Mouse (Mus musculus): ENCODE data around the gene Osgin1. TPM values are rescaled to one million over a fixed set of nuclear protein-coding genes. Genes with fewer than 3 reads are reported as not detected.

Gene Osgin1
- 7.0 TPM for polyA plus RNA-seq (2017; shearing (Covaris generic))

DNA sequence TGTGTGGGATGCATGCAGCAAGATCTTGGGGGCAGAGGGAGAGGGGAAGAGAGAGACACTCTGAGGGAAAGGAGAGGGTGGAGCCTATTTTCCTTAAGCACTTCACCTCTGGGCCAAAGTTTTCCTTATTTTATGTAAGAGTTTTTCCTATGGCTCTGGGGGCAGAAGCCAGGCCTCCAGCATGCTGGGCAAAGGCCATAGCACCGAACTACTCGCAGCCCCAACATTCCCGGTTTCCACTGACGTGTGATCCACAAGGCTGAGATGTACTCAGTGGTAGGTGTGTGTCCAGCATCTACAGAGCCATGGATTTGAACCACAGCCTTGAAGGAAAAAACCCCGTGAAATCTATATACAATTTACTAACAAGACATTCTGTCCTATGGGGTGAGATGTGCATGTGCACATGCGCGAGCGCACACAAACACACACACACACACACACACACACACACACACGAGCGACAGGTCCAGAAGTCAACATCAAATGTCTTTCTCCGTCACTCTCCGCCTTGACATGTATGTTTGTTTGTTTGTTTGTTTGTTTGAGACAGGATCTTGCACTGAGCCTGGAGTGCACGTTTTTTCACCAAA, at the start of gene Osgin1:
Gene Osgin1 (plus strand): TSS at position 543 of the 593 bp plus-strand sequence.

DNA sequence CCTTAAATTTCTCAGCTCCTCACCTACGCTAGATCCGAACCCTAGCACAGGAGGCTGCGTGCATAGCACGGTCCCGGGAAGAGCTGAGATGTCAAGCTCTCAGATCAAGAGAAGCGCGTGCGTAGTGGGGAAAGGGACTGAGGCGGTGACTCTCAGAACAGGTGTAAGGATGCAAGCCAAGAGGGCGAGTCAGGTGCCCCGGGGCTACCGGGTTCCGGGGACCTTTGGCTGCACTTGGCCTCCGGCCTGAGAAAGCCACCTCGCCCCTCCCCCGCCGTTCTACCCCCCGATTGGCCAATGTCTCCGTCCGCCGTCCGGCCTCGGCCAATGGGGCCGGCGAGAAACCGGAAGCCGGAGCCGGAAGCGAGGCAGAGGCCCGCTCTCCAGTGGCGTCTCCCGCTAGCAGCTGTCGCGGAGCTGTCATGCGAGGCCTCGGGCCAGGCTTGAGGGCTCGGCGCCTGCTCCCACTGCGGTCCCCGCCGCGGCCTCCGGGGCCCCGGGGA, 39.3 kb upstream of the Osgin1 start, which contains the start of gene Mlycd:
Gene Mlycd (plus strand): TSS at position 355 of the 503 bp plus-strand sequence.

GRCm38 (mm10) chr8:119446211-119446989, 12.5 kb downstream of the Osgin1 start, which contains the start of gene Necab2:
Gene Necab2 (plus strand): TSS chr8:119446719.

Other genes starting within 250 kb of the Osgin1 start
- 76.1 TPM for gene Hsbp1, start 89.6 kb upstream of the Osgin1 start, polyA plus RNA-seq (2017; shearing (Covaris generic))
- gene Mlycd, start 39.2 kb upstream of the Osgin1 start, polyA plus RNA-seq (2017; shearing (Covaris generic)) = 16.8 TPM
- gene Necab2, start 12.6 kb downstream of the Osgin1 start, polyA plus RNA-seq (2017; shearing (Covaris generic)) = not detected
- gene Slc38a8, start 67.6 kb downstream of the Osgin1 start, polyA plus RNA-seq (2017; shearing (Covaris generic)) = not detected
- gene Mbtps1, start 124.6 kb downstream of the Osgin1 start, polyA plus RNA-seq (2017; shearing (Covaris generic)) = 65.0 TPM
- gene Hsdl1, start 141.1 kb downstream of the Osgin1 start, polyA plus RNA-seq (2017; shearing (Covaris generic)) = 60.7 TPM
- gene Dnaaf1, start 141.1 kb downstream of the Osgin1 start, polyA plus RNA-seq (2017; shearing (Covaris generic)) = not detected
- gene Taf1c, start 171.1 kb downstream of the Osgin1 start, polyA plus RNA-seq (2017; shearing (Covaris generic)) = 19.6 TPM
- gene Adad2, start 178.6 kb downstream of the Osgin1 start, polyA plus RNA-seq (2017; shearing (Covaris generic)) = 0.26 TPM
- gene Kcng4, start 201.6 kb downstream of the Osgin1 start, polyA plus RNA-seq (2017; shearing (Covaris generic)) = not detected
- not detected for gene Wfdc1, start 232.2 kb downstream of the Osgin1 start, polyA plus RNA-seq (2017; shearing (Covaris generic))

Data from effector memory CD4-positive, alpha-beta T cell, adult 7 months (primary cell).